Mouse (Mus musculus): ENCODE measurements at regions not wholly inside any gene's neighbourhood (a gene's known extent, or its start where the extent isn't known, plus 50 kb on each side); places are given as distances from the start of the nearest gene placed in this dataset.

DNA sequence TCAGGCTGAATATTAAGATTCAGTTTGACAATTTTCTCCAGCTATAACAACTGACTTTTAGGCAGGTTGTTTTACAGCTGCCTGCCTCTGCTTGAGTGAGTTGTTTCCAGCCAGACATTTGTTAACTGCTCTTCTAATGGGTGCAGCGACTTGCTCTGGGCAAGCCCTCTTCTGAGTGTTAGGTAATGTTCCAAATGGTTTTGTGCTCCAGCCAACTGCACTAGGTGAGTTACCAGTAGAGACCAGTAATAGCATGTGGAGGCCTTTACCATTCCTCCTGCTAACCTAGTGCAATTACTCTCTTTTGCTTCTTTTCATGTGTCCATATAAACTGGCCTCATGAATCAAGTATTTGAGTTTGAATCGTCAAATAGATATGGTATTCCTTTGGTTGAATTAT is 1407.9 kb downstream of the Slc22a22 start:
- TF ChIP-seq CTCF (IDR thresholded peaks at IDR 0.05; ENCODE audit: borderline replicate concordance, extremely low read depth, insufficient read depth, insufficient read length) = no peak
- TF ChIP-seq POLR2A (IDR thresholded peaks at IDR 0.05; ENCODE audit: borderline replicate concordance, extremely low read depth, insufficient read depth, insufficient read length, poor library complexity, severe bottlenecking) = no peak
